Mouse (Mus musculus) right cerebral cortex, postnatal 4 days (tissue): ENCODE measurements around the gene Ndrg3.
"Not testable (repeated sequence)": the region's sequence is repeated elsewhere in the genome, so short reads cannot be mapped to it uniquely, and the experiment has no call there.

Experiments used
- DNase-seq: peaks from one replicate; pipeline ENCODE4 v3.0.0-alpha.2; 2022

The Ndrg3 gene

DNA sequence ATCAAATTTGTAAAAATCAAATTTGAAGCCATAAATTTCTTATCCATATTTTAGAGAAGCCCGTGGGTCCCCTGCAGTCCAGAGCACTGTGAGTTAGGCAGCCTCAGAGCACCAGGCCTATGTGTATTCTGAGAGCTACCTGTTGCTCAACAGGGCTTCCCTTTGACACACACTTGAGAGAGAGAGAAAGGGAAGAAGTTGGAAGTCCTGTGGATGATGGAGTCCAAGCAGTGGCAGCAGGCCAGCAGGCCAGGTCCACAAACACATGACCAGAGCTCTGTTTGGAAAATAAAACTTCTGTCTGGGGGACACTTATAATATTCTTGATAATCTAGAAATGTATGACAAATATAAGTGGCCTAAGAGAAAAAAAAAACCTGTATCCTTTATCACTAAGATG is 58.4 kb downstream of the Ndrg3 start:
- no peak for DNase-seq

GRCm38 (mm10) chr2:156931421-156931820 is 60.4 kb downstream of the Ndrg3 start:
- no peak for DNase-seq

GRCm38 (mm10) chr2:156930549-156930948 is 61.3 kb downstream of the Ndrg3 start:
- DNase-seq = no peak

DNA sequence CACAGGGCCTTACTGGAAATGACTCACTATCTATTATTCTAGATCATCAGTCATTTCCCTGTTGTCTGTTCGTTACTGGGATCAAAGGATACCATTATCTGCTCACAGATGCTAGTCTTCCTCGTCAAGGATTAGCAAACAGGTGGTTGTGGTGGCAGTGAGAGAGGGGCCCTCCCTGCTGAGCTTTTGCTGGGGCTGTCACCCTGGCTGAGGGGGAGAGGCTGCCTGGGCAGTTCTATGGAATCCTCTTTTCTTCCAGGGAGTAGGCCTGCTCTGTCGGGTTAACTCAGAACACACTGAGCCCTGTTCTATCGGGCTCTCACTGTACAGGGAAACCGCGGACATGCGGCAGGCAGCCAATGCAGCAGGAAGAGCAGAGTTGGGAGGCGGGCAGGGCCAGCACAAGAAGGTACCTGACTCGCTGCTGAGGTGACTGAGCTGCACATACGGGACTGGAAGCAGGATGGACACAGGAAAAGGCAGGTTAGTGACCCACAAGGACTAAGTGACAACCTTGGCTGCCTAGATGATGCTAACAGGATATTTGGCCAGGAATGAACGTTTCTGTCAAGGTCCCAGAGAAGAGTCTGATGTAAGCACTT is 62.2 kb downstream of the Ndrg3 start:
- no peak for DNase-seq

GRCm38 (mm10) chr2:156928606-156929005 is 63.2 kb downstream of the Ndrg3 start:
- no peak for DNase-seq

DNA sequence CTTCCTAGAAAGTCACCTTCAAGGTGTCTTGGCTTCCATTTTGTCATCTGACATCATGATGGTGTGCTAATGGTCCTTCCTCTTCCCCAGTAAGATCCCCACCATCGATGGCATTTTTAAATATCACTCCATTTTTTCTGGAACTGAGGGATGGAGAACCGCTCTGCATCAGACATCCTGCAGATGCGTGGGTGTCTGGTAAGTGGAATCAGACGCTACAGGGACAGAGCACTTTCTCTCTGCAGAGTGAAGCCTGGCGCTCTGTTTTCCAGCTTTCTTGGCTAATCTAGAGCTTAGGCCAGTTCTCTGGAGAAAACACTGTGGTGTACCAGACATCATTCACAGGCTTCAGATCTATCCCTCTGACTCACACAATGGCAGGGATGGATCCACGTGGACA is 64.2 kb downstream of the Ndrg3 start:
- no peak for DNase-seq

DNA sequence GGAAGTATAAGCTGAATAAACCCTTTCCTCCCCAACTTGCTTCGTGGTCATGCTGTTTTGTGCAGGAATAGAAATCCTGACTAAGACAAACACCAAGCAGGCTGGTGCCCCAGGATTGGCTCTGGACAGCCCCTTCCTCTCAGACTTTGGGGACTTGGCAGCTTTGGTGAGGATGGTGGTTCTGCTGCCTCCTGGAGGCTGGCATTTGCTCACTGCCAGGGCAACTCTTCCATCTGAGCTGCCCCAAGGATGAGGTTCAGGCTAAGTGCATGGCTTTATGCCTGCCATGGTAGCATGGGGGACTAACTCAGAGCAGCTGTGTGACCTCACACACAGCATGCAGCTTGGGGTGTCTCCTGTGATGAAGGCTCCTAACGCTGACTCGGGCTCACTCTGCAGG is 66.2 kb downstream of the Ndrg3 start:
- not testable (repeated sequence) for DNase-seq

- not testable (repeated sequence) for DNase-seq
These were observed 66.8 kb downstream of the Ndrg3 start for GRCm38 (mm10) chr2:156925075-156925474.

DNA sequence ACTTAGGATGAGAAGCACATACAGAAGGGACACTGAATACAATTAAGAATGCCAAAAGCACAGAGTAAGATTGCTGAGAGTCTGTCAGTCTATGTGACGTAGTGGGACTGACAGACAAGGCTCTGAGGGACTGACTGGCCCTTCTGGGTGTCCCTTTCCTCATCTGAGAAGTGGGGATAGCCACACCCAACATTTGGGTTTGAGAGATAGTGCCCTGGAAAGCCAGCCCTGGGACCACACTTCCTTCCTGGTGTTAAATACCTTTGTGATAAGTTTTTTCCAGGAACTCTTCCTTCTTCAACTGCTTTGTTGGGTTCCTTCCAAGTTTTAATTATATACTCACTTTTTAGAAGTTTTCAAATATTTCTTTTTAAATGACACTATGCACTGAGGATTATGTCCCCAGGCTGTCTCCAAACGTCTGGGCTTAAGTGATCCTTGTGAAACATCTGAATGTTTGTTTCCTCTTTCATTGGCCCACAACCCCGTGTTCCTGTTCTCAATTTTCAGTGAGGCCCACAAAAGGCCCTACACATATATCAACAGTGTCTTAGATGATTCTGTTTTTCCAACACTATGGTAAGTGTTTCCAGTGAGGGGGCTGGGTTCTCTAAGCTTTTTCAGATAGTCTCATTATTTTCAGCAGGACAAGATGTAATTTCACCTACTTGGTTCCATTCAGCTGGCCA is 67.5 kb downstream of the Ndrg3 start:
- DNase-seq = no peak

DNA sequence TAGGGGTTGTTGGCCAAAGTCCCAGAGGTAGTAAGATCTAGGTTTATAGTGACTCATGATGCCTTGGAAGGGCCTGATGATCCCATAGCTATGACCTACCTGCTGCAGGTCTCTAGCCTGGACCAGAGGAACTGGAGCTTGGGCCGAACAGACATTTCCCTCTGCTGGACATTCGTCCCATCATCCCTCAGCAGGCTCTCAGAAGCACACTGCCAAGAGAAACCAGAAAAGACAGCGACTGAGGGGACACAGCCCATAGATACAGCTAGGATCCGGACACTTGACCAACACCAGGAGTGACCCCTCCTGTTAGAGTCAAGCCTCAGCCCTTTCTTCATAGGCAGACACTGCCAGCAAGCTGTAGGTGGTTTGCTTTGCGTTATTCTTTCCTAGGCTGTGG is 68.8 kb downstream of the Ndrg3 start:
- DNase-seq = no peak

- no peak for DNase-seq
These were observed 72.1 kb downstream of the Ndrg3 start for GRCm38 (mm10) chr2:156919796-156920195.

GRCm38 (mm10) chr2:156919191-156919590 is 72.7 kb downstream of the Ndrg3 start:
- DNase-seq = not testable (repeated sequence)

GRCm38 (mm10) chr2:156918562-156918961 is 73.3 kb downstream of the Ndrg3 start:
- DNase-seq = no peak

DNA sequence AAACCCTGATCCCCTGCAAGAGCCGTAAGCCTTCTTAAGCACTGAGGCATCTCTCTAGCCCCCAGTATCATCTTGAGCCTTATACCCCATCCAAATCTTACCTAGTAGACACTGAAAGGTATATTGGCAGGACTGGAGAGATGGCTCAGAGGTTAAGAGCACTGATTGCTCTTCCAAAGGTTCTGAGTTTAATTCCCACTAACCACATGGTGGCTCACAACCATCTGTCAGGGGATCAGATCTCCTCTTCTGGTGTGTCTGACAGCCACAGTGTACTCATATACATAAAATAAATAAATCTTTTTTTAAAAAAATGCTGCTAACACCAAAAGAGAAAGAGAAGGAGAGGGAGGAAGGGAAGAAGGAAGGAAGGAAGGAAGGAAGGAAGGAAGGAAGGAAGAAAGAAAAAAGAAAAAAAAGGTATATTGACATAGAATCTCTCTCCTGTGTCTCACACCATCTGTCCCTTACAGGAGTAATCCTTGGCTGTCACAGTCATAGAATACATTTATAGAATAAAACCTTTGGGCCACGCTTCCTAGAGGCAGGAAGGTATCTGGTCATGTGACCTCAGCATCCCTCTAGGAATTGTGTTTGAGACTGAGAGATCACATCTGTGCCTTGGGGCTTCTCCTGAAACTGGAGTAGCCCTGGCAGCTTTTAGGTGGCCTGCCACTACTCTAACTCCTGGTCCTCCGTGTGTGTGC is 75.3 kb downstream of the Ndrg3 start:
- no peak for DNase-seq

GRCm38 (mm10) chr2:156915559-156915958 is 76.3 kb downstream of the Ndrg3 start:
- no peak for DNase-seq

GRCm38 (mm10) chr2:156913191-156913590 is 78.7 kb downstream of the Ndrg3 start:
- DNase-seq = no peak

GRCm38 (mm10) chr2:156905931-156906330 is 85.9 kb downstream of the Ndrg3 start:
- DNase-seq = not testable (repeated sequence)

DNA sequence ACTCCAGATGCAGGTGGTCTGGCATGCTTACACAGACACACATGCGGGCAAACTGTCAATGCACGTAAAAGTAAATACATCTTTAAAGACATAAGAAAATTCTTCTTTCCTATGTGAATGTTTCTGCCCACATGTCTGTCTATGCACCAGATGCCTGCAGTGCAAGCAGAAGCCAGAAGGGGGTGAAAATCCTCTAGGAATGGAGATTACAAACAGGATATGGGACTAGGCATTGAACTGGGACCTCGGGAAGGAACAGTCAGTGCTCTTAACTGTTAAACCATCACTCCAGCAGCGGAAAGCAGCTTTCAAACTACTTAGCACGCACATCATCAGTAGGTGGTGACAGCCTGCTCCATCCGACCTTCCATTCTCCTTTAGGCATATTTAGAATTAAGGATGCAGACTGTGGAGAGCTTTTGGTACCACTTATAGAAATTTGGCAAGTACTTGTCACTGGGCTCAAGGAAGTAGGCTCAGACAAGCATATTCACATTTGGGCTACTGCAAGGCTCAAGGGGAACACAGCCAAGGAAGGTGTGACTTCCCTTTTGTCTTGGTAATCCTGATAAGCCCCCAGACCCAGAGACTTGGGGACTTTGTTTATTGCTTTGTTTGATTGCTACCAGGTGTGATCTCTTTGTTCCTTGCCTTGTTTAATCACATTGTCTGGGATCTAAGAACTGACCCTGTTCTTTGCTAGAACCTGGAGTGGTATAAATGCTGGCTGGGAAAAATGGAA is 86.7 kb downstream of the Ndrg3 start:
- DNase-seq = peak; percentile 82

GRCm38 (mm10) chr2:156903367-156903766 is 88.5 kb downstream of the Ndrg3 start:
- DNase-seq = no peak

GRCm38 (mm10) chr2:156902411-156902810 is 89.4 kb downstream of the Ndrg3 start:
- not testable (repeated sequence) for DNase-seq

GRCm38 (mm10) chr2:156901883-156902282 is 90.0 kb downstream of the Ndrg3 start:
- no peak for DNase-seq

- DNase-seq = no peak
These were observed 90.5 kb downstream of the Ndrg3 start for GRCm38 (mm10) chr2:156901344-156901743.

- no peak for DNase-seq
These were observed 92.7 kb downstream of the Ndrg3 start for GRCm38 (mm10) chr2:156899184-156899583.
